Mouse (Mus musculus) neural tube, embryonic 13.5 days (tissue): ENCODE results near the gene Armt1. TPM values are rescaled to one million over a fixed set of nuclear protein-coding genes. Genes with fewer than 3 reads are reported as not detected.
A peak's percentile ranks its signal among the peaks of the same experiment; 100 is the strongest.
"Not testable (repeated sequence)": the region's sequence is repeated elsewhere in the genome, so short reads cannot be mapped to it uniquely, and the experiment has no call there.

Source experiments
- ATAC-seq: fragments of 200-750 bp; cut with Nextera tagmentation; 2 replicates; pipeline ENCODE4 v1.8.0; 2017; ENCODE audit warnings: low read depth, mild to moderate bottlenecking, moderate TSS enrichment, moderate library complexity
- H3K27ac ChIP-seq: fragments of 300-500 bp; sonication (generic); replicated peaks from 2 replicates; pipeline ENCODE4 v1.5.1; 2015; ENCODE audit warnings: moderate library complexity, mild to moderate bottlenecking, inconsistent platforms
- H3K27me3 ChIP-seq: fragments of 300-500 bp; sonication (generic); 2 replicates; pipeline ENCODE4 v1.6.1; 2015; ENCODE audit warnings: mild to moderate bottlenecking, inconsistent platforms
- H3K36me3 ChIP-seq: fragments of 300-500 bp; sonication (generic); 2 replicates; pipeline ENCODE4 v1.6.1; 2015; ENCODE audit warnings: mild to moderate bottlenecking, inconsistent platforms
- H3K4me1 ChIP-seq: fragments of 300-500 bp; sonication (generic); replicated peaks from 2 replicates; pipeline ENCODE4 v1.6.1; 2015; ENCODE audit warnings: inconsistent platforms
- H3K4me2 ChIP-seq: fragments of 300-500 bp; sonication (generic); 2 replicates; pipeline ENCODE4 v1.6.1; 2015; ENCODE audit warnings: inconsistent platforms, mild to moderate bottlenecking, moderate library complexity
- H3K4me3 ChIP-seq: fragments of 300-500 bp; sonication (generic); 2 replicates; pipeline ENCODE4 v1.5.1; 2015; ENCODE audit warnings: mild to moderate bottlenecking, inconsistent platforms
- H3K9ac ChIP-seq: fragments of 300-500 bp; sonication (generic); 2 replicates; pipeline ENCODE4 v1.6.1; 2015; ENCODE audit warnings: moderate library complexity, mild to moderate bottlenecking, inconsistent platforms
- H3K9me3 ChIP-seq: fragments of 300-500 bp; sonication (generic); 2 replicates; pipeline ENCODE4 v1.6.1; 2016; ENCODE audit warnings: inconsistent platforms
- WGBS: fragments of 180-500 bp; shearing (Covaris S2); methylation state at CpG from one replicate; pipeline ENCODE4 v1.1.7; 2015; 5-methylcytosine and 5-hydroxymethylcytosine counted together
- polyA plus RNA-seq: library from polyadenylated mRNA; unstranded; fragments of >200 nt; fragmentation: Nextera tagmentation; extraction: Ambion mirVana; gene quantifications from 2 replicates; pipeline ENCODE4 v1.2.1, GENCODE M21; 2015

The Armt1 gene
- polyA plus RNA-seq, 1 experiment from 2014 or later, result 15.7 TPM

DNA sequence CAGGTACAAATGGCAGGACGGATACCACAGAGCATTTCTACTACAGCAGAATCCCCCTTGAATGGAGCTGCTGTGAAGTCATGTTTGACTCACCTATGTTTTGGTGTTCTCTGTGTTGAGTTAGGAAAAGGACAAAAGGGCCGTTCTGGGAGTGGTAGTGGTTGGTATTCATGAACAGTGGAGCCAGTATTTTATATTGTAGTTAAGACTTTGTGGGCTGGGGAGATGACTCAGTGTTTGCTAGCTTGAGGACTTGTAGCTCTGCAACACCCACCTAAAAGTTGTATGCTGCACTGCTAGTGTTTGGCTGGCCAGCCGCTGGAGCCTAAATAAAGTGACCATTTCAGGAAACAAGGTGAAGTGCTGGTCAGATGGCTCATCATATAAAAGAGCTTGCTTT lies 36.9 kb upstream of the Armt1 start:
- Histone ChIP-seq H3K4me2 (no peak overlapping the region), H3K27ac (no peak overlapping the region), H3K27me3 (no peaks in the 10 kb centered on the region), H3K36me3 (peaks cover 29% of the 10 kb centered on the region; the same call in 1 of the 2 replicates), H3K4me1 (peaks cover 24% of the 10 kb centered on the region), H3K9ac (no peak overlapping the region), H3K4me3 (no peak overlapping the region), H3K9me3 (no peaks in the 10 kb centered on the region)
- 93% methylated on average over 3 of the region's 3 CpGs for whole genome bisulfite sequencing
- ATAC-seq, result no peak

DNA sequence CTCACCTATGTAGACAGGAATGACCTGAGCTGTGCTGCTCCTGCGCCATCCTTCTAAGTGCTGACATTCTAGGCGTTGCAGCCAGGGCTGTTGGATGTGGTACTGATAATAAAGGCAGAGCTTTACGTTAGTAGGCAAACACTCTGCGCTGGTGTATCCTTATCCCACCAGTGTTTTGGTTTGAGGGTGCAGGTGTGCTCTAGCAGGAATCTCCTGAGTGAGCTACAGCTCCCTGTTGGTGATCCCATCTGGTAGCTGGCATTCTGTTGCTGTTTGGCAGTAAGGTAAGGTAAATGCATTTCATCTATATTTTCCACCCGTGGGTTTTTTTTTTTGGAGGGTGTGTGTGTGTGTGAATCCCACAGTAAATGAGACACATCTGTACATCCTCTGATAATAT lies 34.2 kb upstream of the Armt1 start:
- Histone ChIP-seq H3K9ac (no peak overlapping the region), H3K4me1 (0 out of 2 replicates have a peak, but pooled peaks cover under 1% of the 10 kb centered on the region), H3K36me3 (peaks cover 37% of the 10 kb centered on the region; the same call in 1 of the 2 replicates), H3K27ac (no peak overlapping the region), H3K4me2 (no peak overlapping the region), H3K27me3 (no peaks in the 10 kb centered on the region), H3K9me3 (no peaks in the 10 kb centered on the region), H3K4me3 (no peak overlapping the region)
- 91% methylated on average over 5 of the region's 5 CpGs for WGBS
- ATAC-seq, result no peak

DNA sequence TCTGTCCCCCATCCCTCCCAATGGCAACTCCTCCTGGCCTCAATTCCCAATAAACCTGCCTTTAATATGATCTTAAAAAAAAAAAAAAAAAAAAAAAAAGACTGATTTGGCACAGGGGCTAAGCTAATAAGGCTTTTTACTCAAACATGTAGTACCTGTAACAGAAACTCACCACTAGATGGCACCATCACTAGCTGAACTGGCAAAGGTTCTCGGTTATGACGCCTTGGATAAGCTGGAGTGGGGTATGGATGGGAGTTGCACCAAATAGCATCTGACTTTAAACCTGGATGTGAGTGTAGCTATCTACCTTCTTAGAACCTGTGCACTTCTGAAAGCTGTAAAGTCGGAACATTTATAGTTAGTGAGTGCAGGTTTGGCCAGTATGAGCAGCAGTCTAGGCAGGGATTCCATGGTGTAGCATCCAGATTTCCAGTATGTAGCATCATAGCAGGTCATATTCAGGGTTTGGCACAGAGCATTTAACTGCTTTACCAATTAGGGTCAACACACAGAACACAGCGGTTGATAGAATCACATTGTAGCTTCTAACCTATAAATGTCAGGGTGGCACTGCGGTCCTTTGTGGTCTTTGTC lies 27.3 kb upstream of the Armt1 start:
- no peaks in the 10 kb centered on the region for H3K27me3 ChIP-seq
- peak; percentile 71 for ATAC-seq
- H3K36me3 ChIP-seq, result peaks cover 52% of the 10 kb centered on the region
- no peak overlapping the region for H3K9ac ChIP-seq
- WGBS, result 60% methylated on average over 5 of the region's 5 CpGs
- H3K4me1 ChIP-seq, result no peaks in the 10 kb centered on the region
- no peaks in the 10 kb centered on the region for H3K9me3 ChIP-seq
- H3K4me3 ChIP-seq, result no peak overlapping the region
- no peak overlapping the region for H3K4me2 ChIP-seq
- no peak overlapping the region for H3K27ac ChIP-seq

DNA sequence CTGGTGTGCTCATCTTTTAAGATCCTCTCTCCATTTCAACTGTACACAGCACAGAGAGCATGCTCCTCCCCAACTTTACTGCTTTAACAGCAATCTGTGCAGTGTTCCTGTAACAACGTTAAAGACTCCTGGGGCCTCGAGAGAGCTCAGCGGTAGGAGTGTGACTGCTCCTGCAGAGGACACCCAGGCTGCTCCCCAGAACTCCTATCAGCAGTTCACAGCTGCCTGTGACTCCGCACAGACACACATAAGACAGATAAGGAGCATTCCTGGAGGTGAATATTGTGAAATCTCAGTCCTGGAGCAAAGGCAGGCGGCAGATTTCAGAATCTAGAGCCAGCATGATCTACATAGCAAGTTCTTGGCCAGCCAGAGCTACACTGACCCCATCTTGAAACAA lies 26.8 kb upstream of the Armt1 start:
- no peaks in the 10 kb centered on the region for H3K9me3 ChIP-seq
- H3K27me3 ChIP-seq, result no peaks in the 10 kb centered on the region
- WGBS, result 87% methylated on average over 5 of the region's 5 CpGs
- H3K4me1 ChIP-seq, result no peaks in the 10 kb centered on the region
- peaks cover 57% of the 10 kb centered on the region for H3K36me3 ChIP-seq
- 0 out of 2 replicates have a peak overlapping the region, but pooled peaks have one; percentile 5 for H3K9ac ChIP-seq
- no peak overlapping the region for H3K27ac ChIP-seq
- H3K4me2 ChIP-seq, result no peak overlapping the region
- H3K4me3 ChIP-seq, result no peak overlapping the region
- peak; percentile 34; the same call in 1 of the 2 replicates for ATAC-seq

DNA sequence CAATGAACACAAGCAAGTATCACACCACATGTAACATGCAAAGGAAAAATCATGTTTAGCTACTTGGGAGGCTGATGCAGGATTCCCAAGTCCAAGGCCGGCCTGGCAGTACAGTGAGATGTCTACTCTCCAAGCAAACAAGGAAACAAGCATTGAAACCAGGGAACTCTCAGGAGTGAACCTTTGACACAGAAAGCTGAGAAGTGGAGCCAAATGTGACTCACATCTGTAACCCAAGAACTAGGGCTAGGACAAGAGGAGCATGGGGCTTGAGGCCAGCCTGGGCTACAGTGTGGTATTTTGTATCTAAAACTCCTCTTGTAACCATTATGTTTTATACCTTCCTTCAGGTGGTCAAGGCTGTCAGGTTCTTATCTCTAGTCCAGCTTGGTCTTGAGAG lies 25.1 kb upstream of the Armt1 start:
- Histone ChIP-seq H3K4me2 (no peak overlapping the region), H3K4me3 (no peak overlapping the region), H3K9me3 (no peaks in the 10 kb centered on the region), H3K4me1 (no peaks in the 10 kb centered on the region), H3K27me3 (no peaks in the 10 kb centered on the region), H3K27ac (no peak overlapping the region), H3K9ac (no peak overlapping the region), H3K36me3 (peaks cover 64% of the 10 kb centered on the region)
- ATAC-seq, result no peak
- 87% methylated on average over 1 of the region's 1 CpGs for WGBS

DNA sequence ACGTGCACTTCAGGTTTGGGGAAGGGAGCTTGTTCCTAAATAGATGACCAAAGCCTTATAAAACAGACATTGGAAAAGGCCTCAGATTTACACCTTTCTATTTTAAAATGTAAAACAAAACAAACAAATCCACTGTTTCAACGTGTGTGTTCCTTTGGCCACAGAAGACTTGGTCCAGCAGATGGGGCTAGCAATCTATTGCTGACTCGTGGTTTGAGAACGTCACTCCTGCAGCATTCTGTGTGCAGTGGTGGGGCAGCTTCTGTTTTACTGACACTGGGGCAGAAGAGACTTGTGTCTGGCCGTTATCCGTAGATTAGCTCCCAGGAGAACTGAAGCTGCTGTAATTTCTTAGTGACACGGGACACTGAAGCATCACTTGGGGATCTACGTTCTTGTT lies 7.0 kb upstream of the Armt1 start:
- H3K4me1 ChIP-seq, result 0 out of 2 replicates have a peak, but pooled peaks cover 1% of the 10 kb centered on the region
- no peaks in the 10 kb centered on the region for H3K9me3 ChIP-seq
- no peak overlapping the region for H3K4me3 ChIP-seq
- H3K27ac ChIP-seq, result no peak overlapping the region
- H3K9ac ChIP-seq, result no peak overlapping the region
- ATAC-seq, result no peak
- H3K36me3 ChIP-seq, result peaks cover 64% of the 10 kb centered on the region
- 74% methylated on average over 8 of the region's 8 CpGs for WGBS
- H3K4me2 ChIP-seq, result no peak overlapping the region
- H3K27me3 ChIP-seq, result no peaks in the 10 kb centered on the region

DNA sequence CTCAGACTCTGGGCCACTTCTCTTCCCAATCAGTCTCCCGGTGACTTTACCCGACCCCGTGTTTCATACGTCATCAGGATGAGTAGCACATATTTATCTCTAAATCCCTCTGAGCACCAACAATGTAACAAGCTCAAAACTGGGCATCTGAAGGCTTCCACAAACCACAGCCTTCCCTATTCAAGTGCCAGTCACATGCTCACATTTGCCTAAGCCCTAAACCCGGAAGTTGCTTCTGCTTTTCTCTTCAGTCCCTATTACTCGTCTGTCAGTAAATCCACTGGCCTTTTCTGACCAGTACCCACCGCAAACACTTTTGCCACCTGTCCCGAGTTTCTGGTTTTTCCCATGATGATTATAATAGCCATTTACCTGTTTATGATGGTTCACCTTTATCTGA lies 1.9 kb upstream of the Armt1 start:
- no peak for ATAC-seq
- Histone ChIP-seq H3K4me3 (no peak overlapping the region), H3K27me3 (no peaks in the 10 kb centered on the region), H3K27ac (no peak overlapping the region), H3K9me3 (no peaks in the 10 kb centered on the region), H3K4me2 (0 out of 2 replicates have a peak overlapping the region, but pooled peaks have one; percentile 81), H3K36me3 (peaks cover 24% of the 10 kb centered on the region), H3K9ac (peak overlapping the region; percentile 83; the same call in 1 of the 2 replicates), H3K4me1 (peaks cover 26% of the 10 kb centered on the region)
- 91% methylated on average over 8 of the region's 8 CpGs for WGBS

DNA sequence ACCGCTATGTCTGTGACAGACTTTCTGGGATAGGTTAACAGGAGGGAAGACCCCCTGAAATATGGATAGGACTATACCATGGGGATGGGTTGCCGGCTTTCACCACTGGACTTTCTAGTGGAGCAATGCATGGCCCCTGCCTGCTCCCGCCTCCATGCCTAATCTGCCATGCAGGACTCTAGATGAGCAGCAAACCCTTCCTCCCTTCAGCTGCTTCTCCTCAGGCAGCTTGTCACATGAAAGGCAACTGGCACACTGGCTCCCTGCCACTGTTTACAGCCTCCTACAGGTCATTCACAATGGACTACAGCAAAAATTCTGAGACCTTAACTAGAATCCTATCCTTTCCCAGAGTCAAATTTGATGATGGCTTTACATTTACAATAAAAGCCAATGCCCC lies 1.4 kb upstream of the Armt1 start:
- 88% methylated on average over 3 of the region's 3 CpGs for WGBS
- Histone ChIP-seq H3K27me3 (no peaks in the 10 kb centered on the region), H3K4me1 (peaks cover 26% of the 10 kb centered on the region), H3K4me3 (peak overlapping the region; percentile 65), H3K9ac (peak overlapping the region; percentile 83), H3K36me3 (peaks cover 22% of the 10 kb centered on the region), H3K27ac (no peak overlapping the region), H3K9me3 (no peaks in the 10 kb centered on the region), H3K4me2 (peak overlapping the region; percentile 81)
- ATAC-seq, result no peak

DNA sequence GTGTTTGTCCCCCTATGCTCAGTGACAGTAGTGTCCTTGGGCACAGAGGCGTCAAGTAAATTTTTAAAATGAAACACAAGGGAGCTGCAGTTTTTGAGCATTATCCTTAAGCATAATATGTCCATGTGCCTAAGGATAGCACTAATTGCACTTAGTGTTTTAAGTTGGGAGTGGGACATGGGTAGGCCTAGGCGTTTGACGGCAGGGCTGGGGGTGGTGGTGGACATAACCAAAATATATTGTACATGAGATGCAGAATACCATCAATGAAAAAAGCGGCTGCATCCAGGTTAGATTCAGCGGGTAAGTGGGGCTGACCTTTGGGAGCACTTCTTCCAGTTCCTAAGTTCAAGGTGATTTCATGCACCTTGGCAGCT lies 533 bp upstream of the Armt1 start:
- H3K4me3 ChIP-seq, result peak overlapping the region; percentile 65
- peak overlapping the region; percentile 81 for H3K4me2 ChIP-seq
- peaks cover 26% of the 10 kb centered on the region for H3K4me1 ChIP-seq
- ATAC-seq, result peak; percentile 51
- H3K27me3 ChIP-seq, result no peaks in the 10 kb centered on the region
- no peaks in the 10 kb centered on the region for H3K9me3 ChIP-seq
- peak overlapping the region; percentile 80 for H3K27ac ChIP-seq
- H3K36me3 ChIP-seq, result peaks cover 18% of the 10 kb centered on the region
- WGBS, result 16% methylated on average over 5 of the region's 5 CpGs
- H3K9ac ChIP-seq, result peak overlapping the region; percentile 83

DNA sequence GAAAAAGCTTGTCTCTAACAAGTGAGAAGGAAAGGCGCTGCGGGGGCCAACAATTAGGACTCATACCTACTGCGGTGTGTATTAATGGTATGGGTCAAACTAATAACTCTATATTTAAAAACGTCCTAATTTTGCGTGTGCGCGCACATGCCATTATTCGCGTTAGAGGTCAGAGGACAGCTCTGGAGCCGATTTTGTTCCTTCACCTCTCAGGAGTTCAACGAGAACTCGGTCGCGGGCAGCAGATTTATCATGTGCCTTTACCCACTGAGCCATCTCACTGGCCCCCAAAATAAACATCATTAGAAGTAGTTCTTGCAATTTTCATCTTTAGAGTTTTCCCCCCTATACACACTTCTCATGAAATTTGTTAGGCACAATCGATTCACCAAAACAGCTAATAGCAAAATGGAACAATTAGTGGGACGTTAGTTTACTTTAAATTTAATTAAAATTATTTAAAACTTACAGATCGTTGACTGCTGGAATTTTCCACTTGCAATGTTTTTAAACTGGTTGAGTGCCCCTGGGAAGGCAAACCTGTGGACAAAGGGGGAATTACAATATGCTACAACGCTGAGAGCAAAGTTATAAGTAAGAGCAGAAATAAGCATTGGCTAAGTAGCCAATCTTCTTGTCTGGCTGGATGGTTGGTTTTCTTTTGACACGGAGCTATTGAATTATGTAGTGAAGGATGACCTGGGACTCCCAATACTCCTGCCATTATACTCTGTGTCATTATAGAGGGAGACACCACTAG lies 909 bp downstream of the Armt1 start:
- peak; percentile 0 for ATAC-seq
- H3K9ac ChIP-seq, result peak overlapping the region; percentile 77
- 13% methylated on average over 19 of the region's 19 CpGs for WGBS

DNA sequence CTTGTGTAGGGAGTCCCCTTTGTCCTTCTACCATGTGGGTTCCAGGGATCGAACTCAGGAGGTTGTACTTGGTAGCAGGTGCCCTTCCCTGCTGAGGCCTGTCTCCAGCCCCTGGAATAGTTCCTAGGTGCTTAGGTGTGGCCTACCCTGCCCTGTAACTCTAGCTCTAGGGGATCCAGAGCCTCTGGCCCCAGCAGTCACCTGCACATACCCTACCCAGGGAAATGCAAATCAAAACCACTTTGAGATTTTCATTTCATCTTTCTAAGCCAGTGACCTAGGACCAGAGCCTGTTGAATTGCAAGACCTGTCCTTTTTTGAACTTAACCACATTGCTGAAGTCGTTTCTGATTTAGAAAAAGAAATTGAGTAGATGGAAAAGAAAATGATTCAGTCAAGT lies 1.6 kb downstream of the Armt1 start:
- not testable (repeated sequence) for H3K4me2 ChIP-seq, H3K9me3 ChIP-seq, H3K9ac ChIP-seq, H3K27ac ChIP-seq, H3K27me3 ChIP-seq, H3K4me3 ChIP-seq, ATAC-seq
- Histone ChIP-seq H3K36me3 (peaks cover 13% of the 10 kb centered on the region; the same call in 1 of the 2 replicates), H3K4me1 (peaks cover 26% of the 10 kb centered on the region)
- WGBS, result 88% methylated on average over 2 of the region's 2 CpGs

More for the DNA sequence above, 909 bp downstream of the Armt1 start:
- H3K4me2 ChIP-seq, result peak overlapping the region; percentile 63
- H3K27me3 ChIP-seq, result no peaks in the 10 kb centered on the region
- H3K9me3 ChIP-seq, result no peaks in the 10 kb centered on the region
- peaks cover 13% of the 10 kb centered on the region; the same call in 1 of the 2 replicates for H3K36me3 ChIP-seq
- H3K27ac ChIP-seq, result peak overlapping the region; percentile 87
- H3K4me1 ChIP-seq, result peaks cover 26% of the 10 kb centered on the region
- peak overlapping the region; percentile 65 for H3K4me3 ChIP-seq

DNA sequence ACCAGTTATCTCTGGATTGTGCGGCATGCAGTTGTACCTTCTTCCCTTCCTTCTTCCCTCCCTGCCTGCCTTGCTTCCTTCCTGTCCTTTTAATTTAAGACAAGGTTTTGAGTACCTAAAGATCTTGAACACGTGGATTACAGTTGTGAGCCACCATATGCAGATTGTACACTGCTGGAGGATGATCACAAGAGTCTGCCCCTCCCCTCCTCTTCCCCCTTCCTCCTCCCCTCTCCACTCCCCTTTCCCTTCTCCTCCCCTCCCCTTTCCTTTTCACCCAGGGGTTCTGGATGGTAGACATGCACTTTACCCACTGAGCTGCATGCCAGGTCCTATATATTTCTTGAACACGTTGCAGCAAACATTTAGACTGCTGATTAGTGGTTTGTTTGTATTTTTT lies 3.1 kb downstream of the Armt1 start:
- 92% methylated on average over 3 of the region's 3 CpGs for WGBS
- Histone ChIP-seq H3K36me3 (peaks cover 26% of the 10 kb centered on the region), H3K4me1 (peaks cover 23% of the 10 kb centered on the region), H3K27me3 (no peaks in the 10 kb centered on the region), H3K4me2 (no peak overlapping the region), H3K4me3 (no peak overlapping the region), H3K27ac (no peak overlapping the region), H3K9ac (no peak overlapping the region), H3K9me3 (no peaks in the 10 kb centered on the region)
- no peak for ATAC-seq
